Mouse (Mus musculus) forebrain, embryonic 11.5 days (tissue): Measurements from ENCODE around the gene 3110021N24Rik. TPM values are rescaled to one million over a fixed set of nuclear protein-coding genes. Genes with fewer than 3 reads are reported as not detected.

Experiments used
- ATAC-seq: fragments of 200-750 bp; cut with Nextera tagmentation; replicated peaks from 2 replicates; pipeline ENCODE4 v1.8.0; 2017; ENCODE audit warnings: moderate TSS enrichment; ENCODE audit not compliant: low FRiP score
- DNase-seq: peaks from one replicate; pipeline ENCODE4 v3.0.0-alpha.2; 2017; ENCODE audit warnings: low spot score
- H3K27ac ChIP-seq: fragments of 300-500 bp; sonication (generic); 2 replicates; pipeline ENCODE4 v1.5.1; 2014; ENCODE audit warnings: low read depth, low read length
- H3K27me3 ChIP-seq: fragments of 300-500 bp; sonication (generic); 2 replicates; pipeline ENCODE4 v1.6.1; 2014; ENCODE audit warnings: mild to moderate bottlenecking, low read length, mixed read lengths; ENCODE audit not compliant: control insufficient read depth, insufficient read depth
- H3K36me3 ChIP-seq: fragments of 300-500 bp; sonication (generic); 2 replicates; pipeline ENCODE4 v1.6.1; 2014; ENCODE audit warnings: mild to moderate bottlenecking, low read length, moderate library complexity, mixed read lengths; ENCODE audit not compliant: control insufficient read depth, insufficient read depth
- H3K4me1 ChIP-seq: fragments of 300-500 bp; sonication (generic); replicated peaks from 2 replicates; pipeline ENCODE4 v1.6.1; 2014; ENCODE audit warnings: low read length, mixed read lengths; ENCODE audit not compliant: control insufficient read depth, insufficient read depth
- H3K4me2 ChIP-seq: fragments of 300-500 bp; sonication (generic); 2 replicates; pipeline ENCODE4 v1.6.1; 2014; ENCODE audit warnings: low read depth, mild to moderate bottlenecking, low read length, moderate library complexity, mixed read lengths; ENCODE audit not compliant: severe bottlenecking
- H3K4me3 ChIP-seq: fragments of 300-500 bp; sonication (generic); 2 replicates; pipeline ENCODE4 v1.5.1; 2014; ENCODE audit warnings: low read depth, low read length
- H3K9ac ChIP-seq: fragments of 300-500 bp; sonication (generic); 2 replicates; pipeline ENCODE4 v1.6.1; 2014; ENCODE audit warnings: low read length
- H3K9me3 ChIP-seq: fragments of 300-500 bp; sonication (generic); 2 replicates; pipeline ENCODE4 v1.6.1; 2016; ENCODE audit warnings: low read length, mixed read lengths; ENCODE audit not compliant: control insufficient read depth
- WGBS: fragments of 180-500 bp; shearing (Covaris S2); extraction: QIAGEN DNeasy Blood & Tissue Kit; methylation state at CpG from one replicate; pipeline ENCODE4 v1.1.7; 2014; 5-methylcytosine and 5-hydroxymethylcytosine counted together
- polyA plus RNA-seq: library from polyadenylated mRNA; unstranded; fragments of >200 nt; fragmentation: Nextera tagmentation; extraction: Ambion mirVana; gene quantifications from 2 replicates; pipeline ENCODE4 v1.2.1, GENCODE M21; 2014

The 3110021N24Rik gene
- polyA plus RNA-seq, 1 experiment from 2014 or later = 2.1 TPM

DNA sequence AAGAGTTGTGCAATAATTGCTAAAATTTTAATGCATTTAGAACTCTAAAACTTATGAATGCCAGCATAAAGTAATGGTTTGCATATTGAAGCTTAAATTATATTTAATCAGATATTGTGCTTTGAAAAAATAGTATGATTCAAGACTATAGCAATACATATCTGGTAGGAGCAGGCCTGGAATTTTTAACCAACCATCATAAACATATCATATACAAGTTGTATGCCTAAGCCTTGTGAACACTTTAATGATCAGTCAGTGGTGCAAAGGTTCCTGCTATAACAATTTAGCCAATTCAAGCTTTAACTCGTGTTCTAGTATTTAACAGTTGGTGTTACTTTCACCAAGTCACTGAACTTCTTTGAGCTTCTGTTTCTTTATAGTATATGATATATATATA lies 11.0 kb downstream of the 3110021N24Rik start:
- 90% methylated on average over 1 of the region's 1 CpGs for WGBS
- Histone ChIP-seq H3K27me3 (no peaks in the 10 kb centered on the region), H3K36me3 (no peaks in the 10 kb centered on the region), H3K4me3 (no peak overlapping the region), H3K4me2 (no peak overlapping the region), H3K9ac (no peak overlapping the region), H3K4me1 (no peaks in the 10 kb centered on the region), H3K9me3 (no peaks in the 10 kb centered on the region), H3K27ac (no peak overlapping the region)
- no peak for DNase-seq
- ATAC-seq = no peak

DNA sequence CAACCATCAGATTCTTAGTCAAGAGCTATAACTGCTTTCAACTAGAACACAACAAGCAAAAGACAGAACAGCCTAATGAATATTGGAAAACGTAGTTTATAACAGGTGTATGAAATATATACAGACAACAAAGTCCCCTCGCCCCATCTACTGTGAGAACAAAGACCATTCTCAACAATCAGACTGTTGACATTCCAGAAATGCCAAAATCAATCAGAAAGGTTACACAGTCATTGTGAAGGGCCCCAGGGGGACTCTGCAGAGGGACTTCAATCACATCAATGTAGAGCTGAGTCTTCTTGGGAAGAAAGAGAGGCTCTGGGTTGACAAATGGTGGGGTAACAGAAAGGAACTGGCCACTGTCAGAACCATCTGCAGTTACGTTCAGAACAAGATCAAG lies 12.1 kb downstream of the 3110021N24Rik start:
- Histone ChIP-seq H3K9me3 (no peaks in the 10 kb centered on the region), H3K36me3 (no peaks in the 10 kb centered on the region), H3K9ac (no peak overlapping the region), H3K4me3 (no peak overlapping the region), H3K4me1 (no peaks in the 10 kb centered on the region), H3K4me2 (no peak overlapping the region), H3K27me3 (no peaks in the 10 kb centered on the region), H3K27ac (no peak overlapping the region)
- no peak for ATAC-seq
- WGBS = 34% methylated on average over 3 of the region's 3 CpGs
- no peak for DNase-seq

DNA sequence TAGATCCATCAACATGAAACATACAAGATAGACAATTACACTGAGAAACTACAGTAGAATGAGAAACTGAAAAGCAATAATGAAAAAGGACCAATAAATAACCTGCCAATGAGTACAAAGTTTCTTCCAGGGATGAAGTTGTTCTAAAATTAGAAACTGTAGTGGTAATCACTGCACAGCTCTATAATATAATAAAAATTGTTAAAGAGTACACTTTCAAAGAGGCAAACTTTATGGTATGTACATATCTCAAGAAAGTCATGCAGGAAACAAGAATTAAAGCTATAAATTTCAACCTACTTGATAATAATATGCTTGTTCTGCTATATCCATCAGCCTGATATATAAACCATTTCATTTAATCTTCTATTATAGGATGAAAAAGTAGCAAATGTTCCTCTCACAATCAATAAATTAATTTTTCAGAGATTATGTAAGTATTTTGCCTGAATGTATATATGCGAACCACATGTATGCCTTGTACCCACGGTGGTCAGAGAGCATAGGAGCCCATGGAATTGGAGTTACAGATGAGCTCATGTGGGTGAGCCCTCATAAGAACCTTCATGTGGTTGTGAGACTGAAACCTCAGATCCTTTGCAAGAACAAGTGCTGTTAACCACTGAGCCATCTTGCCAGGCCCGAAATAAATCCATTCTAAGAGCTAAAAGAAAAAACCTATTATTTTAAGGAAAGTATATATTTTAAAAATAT lies 26.9 kb downstream of the 3110021N24Rik start:
- H3K27ac ChIP-seq = no peak overlapping the region
- H3K27me3 ChIP-seq = no peaks in the 10 kb centered on the region
- H3K36me3 ChIP-seq = no peaks in the 10 kb centered on the region
- 93% methylated on average over 3 of the region's 3 CpGs for WGBS
- H3K4me1 ChIP-seq = no peaks in the 10 kb centered on the region
- no peak overlapping the region for H3K4me2 ChIP-seq
- H3K4me3 ChIP-seq = no peak overlapping the region
- ATAC-seq (no peak), DNase-seq (no peak)
- no peak overlapping the region for H3K9ac ChIP-seq
- no peaks in the 10 kb centered on the region for H3K9me3 ChIP-seq

- no peaks in the 10 kb centered on the region for H3K27me3 ChIP-seq
- 97% methylated on average over 3 of the region's 3 CpGs for WGBS
- no peaks in the 10 kb centered on the region for H3K4me1 ChIP-seq
- H3K9ac ChIP-seq = no peak overlapping the region
- no peak overlapping the region for H3K4me2 ChIP-seq
- ATAC-seq (no peak), DNase-seq (no peak)
- H3K36me3 ChIP-seq = no peaks in the 10 kb centered on the region
- H3K9me3 ChIP-seq = no peaks in the 10 kb centered on the region
- H3K27ac ChIP-seq = no peak overlapping the region
- H3K4me3 ChIP-seq = no peak overlapping the region
Observed at GRCm38 (mm10) chr4:108759583-108759982, 40.1 kb downstream of the 3110021N24Rik start.

- Histone ChIP-seq H3K4me3 (no peak overlapping the region), H3K27me3 (no peaks in the 10 kb centered on the region), H3K4me2 (no peak overlapping the region), H3K27ac (no peak overlapping the region), H3K36me3 (no peaks in the 10 kb centered on the region), H3K9ac (no peak overlapping the region), H3K4me1 (no peaks in the 10 kb centered on the region), H3K9me3 (no peaks in the 10 kb centered on the region)
- no peak for ATAC-seq
- DNase-seq = no peak
Observed at GRCm38 (mm10) chr4:108768527-108768926, 49.1 kb downstream of the 3110021N24Rik start.

DNA sequence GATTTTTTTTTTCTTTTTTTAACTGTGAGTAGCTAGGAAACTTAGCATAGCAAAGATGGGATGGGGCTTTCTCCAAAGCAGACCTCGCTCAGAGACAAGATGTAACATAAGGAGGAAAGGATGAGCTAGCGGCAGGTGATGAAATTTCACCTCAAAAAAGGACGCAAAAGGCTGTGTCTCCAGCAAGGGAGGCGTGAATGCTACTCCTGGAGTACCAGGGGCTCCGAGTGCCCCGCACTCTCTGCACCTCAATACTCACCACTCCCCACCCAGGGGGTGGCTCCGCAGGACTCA lies 60.3 kb downstream of the 3110021N24Rik start:
- DNase-seq (no peak), ATAC-seq (no peak)
- peak overlapping the region; percentile 69 for H3K4me2 ChIP-seq
- no peaks in the 10 kb centered on the region for H3K36me3 ChIP-seq
- H3K9me3 ChIP-seq = no peaks in the 10 kb centered on the region
- no peaks in the 10 kb centered on the region for H3K27me3 ChIP-seq
- H3K4me1 ChIP-seq = peaks cover 5% of the 10 kb centered on the region; the same call in 1 of the 2 replicates
- H3K27ac ChIP-seq = peak overlapping the region; percentile 95
- peak overlapping the region; percentile 91 for H3K4me3 ChIP-seq
- peak overlapping the region; percentile 99 for H3K9ac ChIP-seq
- 0% methylated on average over 7 of the region's 7 CpGs for WGBS

DNA sequence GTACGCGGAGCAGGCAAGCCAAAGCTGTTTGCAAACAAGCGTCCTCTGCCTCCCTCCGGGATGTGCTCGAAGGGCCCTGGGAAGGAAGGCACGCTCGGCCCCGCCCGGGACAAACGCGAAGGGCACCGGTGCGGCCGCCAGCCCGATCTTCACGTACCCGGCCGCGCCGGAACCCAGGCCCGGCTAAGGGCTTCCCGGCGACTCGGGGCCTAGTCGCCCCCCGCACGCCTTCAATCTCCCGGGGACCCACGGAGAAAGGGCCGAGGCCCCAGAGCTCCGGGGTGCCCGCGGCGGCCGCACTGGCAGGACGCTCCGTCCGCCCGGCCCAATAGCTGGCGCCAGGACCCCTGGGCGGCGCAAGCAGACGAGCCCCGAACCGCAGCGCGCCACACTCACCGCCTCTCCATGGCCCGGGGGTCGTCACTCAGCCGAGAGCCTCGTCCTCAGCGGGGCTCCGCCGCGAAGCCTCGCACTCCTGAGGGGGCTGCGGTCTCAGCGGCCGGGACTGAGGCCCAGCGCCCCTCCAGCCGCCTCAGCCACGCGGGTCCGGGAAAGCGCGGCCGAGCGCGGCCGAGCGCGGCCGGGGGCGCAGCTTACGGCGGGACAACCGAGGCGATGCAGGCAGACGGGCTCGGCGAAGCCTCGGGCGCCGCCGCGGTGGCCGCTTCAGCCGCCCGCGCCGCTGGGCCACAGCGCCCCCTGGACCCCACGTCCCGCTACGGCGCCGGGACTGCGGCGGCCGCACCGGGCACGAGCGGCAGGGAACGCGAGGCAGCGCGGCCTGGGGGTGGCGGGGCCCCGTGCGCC lies 60.8 kb downstream of the 3110021N24Rik start, which contains the start of gene Zfyve9:
Zfyve9 (minus strand) TSS at position 742 of the 807 bp plus-strand sequence.
- Histone ChIP-seq H3K9me3 (no peaks in the 10 kb centered on the region), H3K4me2 (peak within 1 kb of the TSS; percentile 69), H3K27ac (peak within 1 kb of the TSS; percentile 95), H3K4me3 (peak within 1 kb of the TSS; percentile 91), H3K4me1 (peaks cover 5% of the 10 kb centered on the region; the same call in 1 of the 2 replicates), H3K27me3 (no peaks in the 10 kb centered on the region), H3K36me3 (no peaks in the 10 kb centered on the region), H3K9ac (peak within 1 kb of the TSS; percentile 99)
- under 1% methylated on average over 88 of the region's 111 CpGs for WGBS
- peak; percentile 93 for ATAC-seq
- DNase-seq = peak; percentile 90

GRCm38 (mm10) chr4:108780864-108781205 lies 61.4 kb downstream of the 3110021N24Rik start:
- no peak for ATAC-seq
- no peak for DNase-seq

More at GRCm38 (mm10) chr4:108780864-108781205, 61.4 kb downstream of the 3110021N24Rik start:
- Histone ChIP-seq H3K27ac (peak overlapping the region; percentile 95), H3K4me3 (peak overlapping the region; percentile 91), H3K4me1 (peaks cover 5% of the 10 kb centered on the region; the same call in 1 of the 2 replicates), H3K9me3 (no peaks in the 10 kb centered on the region), H3K9ac (peak overlapping the region; percentile 99), H3K4me2 (peak overlapping the region; percentile 69), H3K36me3 (no peaks in the 10 kb centered on the region), H3K27me3 (no peaks in the 10 kb centered on the region)
- WGBS = 0% methylated on average over 17 of the region's 20 CpGs
